Mouse (Mus musculus) cortical plate, adult 2 months (tissue): Measurements from ENCODE around the gene Wdtc1.

ENCODE experiments used
- CTCF ChIP-seq: fragments of 200-500 bp; IDR thresholded peaks from 2 replicates; pipeline ENCODE4 v1.5.1; 2011; ENCODE audit warnings: mild to moderate bottlenecking, control low read depth, low read length; ENCODE audit not compliant: insufficient read depth; ENCODE audit errors: extremely low read depth
- POLR2A ChIP-seq: fragments of 200-500 bp; IDR thresholded peaks from 2 replicates; pipeline ENCODE4 v1.6.1; 2011; ENCODE audit warnings: mild to moderate bottlenecking, low read length, control low read depth; ENCODE audit not compliant: insufficient read depth; ENCODE audit errors: extremely low read depth

DNA sequence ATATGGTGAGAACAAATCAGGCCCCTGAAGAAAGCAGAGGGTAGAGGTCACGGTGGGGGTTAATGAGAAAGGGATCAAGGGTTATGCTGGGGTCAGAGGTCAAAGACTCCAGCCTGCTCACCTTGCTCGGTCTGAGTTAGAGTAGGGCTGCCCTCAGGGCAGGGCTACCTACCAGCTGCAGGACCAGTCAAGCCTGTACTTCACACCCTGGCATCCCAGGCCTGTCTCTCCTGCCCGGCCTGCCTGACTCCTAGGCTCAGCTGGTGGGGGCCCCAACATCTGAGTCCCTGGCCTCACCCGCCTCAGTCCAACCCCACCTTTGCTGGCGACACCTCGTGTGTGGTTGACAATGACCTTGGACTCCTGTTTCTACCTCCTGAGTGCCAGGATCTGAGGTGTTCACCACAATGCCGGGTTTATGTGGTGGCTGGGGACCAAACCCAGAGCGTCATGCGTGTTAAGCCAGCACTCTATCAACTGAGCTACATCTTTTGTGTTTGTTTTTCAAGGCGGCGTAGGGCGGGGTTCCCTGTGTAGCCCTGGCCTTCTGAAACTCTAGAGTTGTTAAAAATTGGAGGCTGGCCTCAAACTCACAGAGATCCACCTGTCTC, 95.4 kb downstream of the Wdtc1 start:
- TF ChIP-seq POLR2A, result no peak
- TF ChIP-seq CTCF, result no peak
